Comparison of ENCODE assay signal across 23 mouse cellular contexts in genomic region chr15:62350862-62351757, GRCm38 (mm10).
DNase-seq lines count a peak whose midpoint lies in the region; ATAC-seq lines count a peak whose summit lies in the region.
"Had no signal": no experiment of that assay in that cellular context is flagged by ENCODE, and none has a peak within 500 bp of the region (broad histone marks: within the 10 kb centered on the region; RNA-seq: fewer than 3 reads in every experiment).

No protein-coding gene starts in this region.

- DNase-seq in lung, postnatal 36 days: peak; percentile 19
- DNase-seq in lung, postnatal 10 days: no peak
- peak; percentile 37 to 54 for DNase-seq in B cell, adult 2 months
- no peak for DNase-seq in urinary bladder, adult 18-20 months (ENCODE audit: low spot score in 2 of 2)
- no peak for DNase-seq in heart, postnatal 4 days
- DNase-seq: adrenal gland, postnatal 14 days; cerebellum, adult 11-12 months; cerebellum, adult 9-11 months; gastrocnemius, adult 2 months; gastrocnemius, postnatal 36 days; heart, adult 2 months; kidney, adult 18-20 months; layer of hippocampus, adult 9-11 months; liver, embryonic 13.5 days; lung, adult 18-20 months; right cerebral cortex, adult 18-20 months; thymus, postnatal 36 days had no signal

- ATAC-seq in common myeloid progenitor, adult 5-6 weeks (replicated peaks; ENCODE audit: low read depth, poor library complexity, severe bottlenecking): 0 out of 2 replicates have a peak, but pooled peaks have one; percentile 11
- ATAC-seq in neutrophil, adult 5-6 weeks (ENCODE audit: extremely low read depth, insufficient number of reproducible peaks, low FRiP score, poor library complexity, severe bottlenecking): peak; percentile 94
- ATAC-seq: forebrain, embryonic 16.5 days; inflammation-experienced regulatory T-cells, adult 6 months; midbrain, embryonic 15.5 days; Patski had no signal

Comparison
In these comparisons a context has a peak if more than half of its experiments do, and no peak if none do; other contexts are left out.
1. DNase-seq: peak in lung, postnatal 36 days (single experiment) and B cell, adult 2 months (2 of 2); none in lung, postnatal 10 days (single experiment), urinary bladder, adult 18-20 months (0 of 2) and heart, postnatal 4 days (single experiment).